Mouse (Mus musculus) lung, adult 2 months (tissue): ENCODE results near the gene Cdc6.

Experiments
- CTCF ChIP-seq: fragments of 200-500 bp; IDR thresholded peaks from 2 replicates; pipeline ENCODE4 v1.5.1; 2011; ENCODE audit warnings: mild to moderate bottlenecking, low read length, control low read depth; ENCODE audit not compliant: insufficient read depth
- POLR2A ChIP-seq: fragments of 200-500 bp; IDR thresholded peaks from 2 replicates; pipeline ENCODE4 v1.6.1; 2011; ENCODE audit warnings: low read depth, mild to moderate bottlenecking, control low read depth, low read length, borderline replicate concordance; ENCODE audit errors: extremely low read depth

GRCm38 (mm10) chr11:98943741-98944461, 36.3 kb downstream of the Cdc6 start:
- no peak for TF ChIP-seq POLR2A
- TF ChIP-seq CTCF: no peak
